Mouse (Mus musculus) heart, embryonic 11.5 days (tissue): Measurements from ENCODE around the gene Cald1. TPM values are rescaled to one million over a fixed set of nuclear protein-coding genes. Genes with fewer than 3 reads are reported as not detected.
A peak's percentile ranks its signal among the peaks of the same experiment; 100 is the strongest.

Experiments used
- ATAC-seq: fragments of 200-750 bp; cut with Nextera tagmentation; replicated peaks from 2 replicates; pipeline ENCODE4 v1.8.0; 2017; ENCODE audit warnings: moderate library complexity; ENCODE audit not compliant: insufficient number of reproducible peaks, low FRiP score, low TSS enrichment
- H3K27ac ChIP-seq: fragments of 300-500 bp; sonication (generic); 2 replicates; pipeline ENCODE4 v1.5.1; 2014; ENCODE audit warnings: mild to moderate bottlenecking, low read depth, low read length
- H3K27me3 ChIP-seq: fragments of 300-500 bp; sonication (generic); 2 replicates; pipeline ENCODE4 v1.6.1; 2014; ENCODE audit warnings: mild to moderate bottlenecking, low read length, mixed read lengths; ENCODE audit not compliant: control insufficient read depth, insufficient read depth
- H3K36me3 ChIP-seq: fragments of 300-500 bp; sonication (generic); 2 replicates; pipeline ENCODE4 v1.6.1; 2014; ENCODE audit warnings: mild to moderate bottlenecking, low read length, moderate library complexity, mixed read lengths; ENCODE audit not compliant: control insufficient read depth, insufficient read depth
- H3K4me1 ChIP-seq: fragments of 300-500 bp; sonication (generic); 2 replicates; pipeline ENCODE4 v1.6.1; 2014; ENCODE audit warnings: low read length; ENCODE audit not compliant: control insufficient read depth, insufficient read depth
- H3K4me2 ChIP-seq: fragments of 300-500 bp; sonication (generic); 2 replicates; pipeline ENCODE4 v1.6.1; 2014; ENCODE audit warnings: mild to moderate bottlenecking, moderate library complexity
- H3K4me3 ChIP-seq: fragments of 300-500 bp; sonication (generic); 2 replicates; pipeline ENCODE4 v1.5.1; 2014; ENCODE audit warnings: low read depth, low read length
- H3K9ac ChIP-seq: fragments of 300-500 bp; sonication (generic); 2 replicates; pipeline ENCODE4 v1.6.1; 2014; ENCODE audit warnings: mild to moderate bottlenecking, low read depth, low read length, moderate library complexity
- H3K9me3 ChIP-seq: fragments of 300-500 bp; sonication (generic); replicated peaks from 2 replicates; pipeline ENCODE4 v1.6.1; 2016; ENCODE audit warnings: low read length; ENCODE audit not compliant: control insufficient read depth
- WGBS: fragments of 180-500 bp; shearing (Covaris S2); extraction: QIAGEN DNeasy Blood & Tissue Kit; methylation state at CpG from one replicate; pipeline ENCODE4 v1.1.7; 2014; ENCODE audit not compliant: insufficient replicate concordance; 5-methylcytosine and 5-hydroxymethylcytosine counted together
- polyA plus RNA-seq: library from polyadenylated mRNA; unstranded; fragments of >200 nt; fragmentation: Nextera tagmentation; extraction: Ambion mirVana; gene quantifications from 2 replicates; pipeline ENCODE4 v1.2.1, GENCODE M21; 2014

Cald1 gene
- polyA plus RNA-seq: 144 and 167 TPM in 2 replicates

- H3K4me3 ChIP-seq: peak within 1 kb of the TSS; percentile 63
- no peaks in the 10 kb centered on the region for H3K27me3 ChIP-seq
- H3K36me3 ChIP-seq: no peaks in the 10 kb centered on the region
- H3K4me2 ChIP-seq: peak within 1 kb of the TSS; percentile 64
- peak within 1 kb of the TSS; percentile 81 for H3K9ac ChIP-seq
- peaks cover 33% of the 10 kb centered on the region for H3K4me1 ChIP-seq
- H3K27ac ChIP-seq: peak within 1 kb of the TSS; percentile 92
- 8% methylated on average over 16 of the region's 16 CpGs for WGBS
- H3K9me3 ChIP-seq: no peaks in the 10 kb centered on the region
- ATAC-seq: peak; percentile 86
These were observed at the start of gene Cald1 for GRCm38 (mm10) chr6:34598121-34599065. Cald1 (plus strand) TSS chr6:34598500.

GRCm38 (mm10) chr6:34549017-34549416, 49.3 kb upstream of the Cald1 start:
- WGBS: 41% methylated on average over 2 of the region's 2 CpGs
- Histone ChIP-seq H3K9me3 (peaks cover 3% of the 10 kb centered on the region; the same call in 1 of the 2 replicates), H3K27ac (no peak overlapping the region), H3K4me2 (no peak overlapping the region), H3K27me3 (no peaks in the 10 kb centered on the region), H3K4me1 (no peaks in the 10 kb centered on the region), H3K4me3 (no peak overlapping the region), H3K9ac (no peak overlapping the region), H3K36me3 (no peaks in the 10 kb centered on the region)
- ATAC-seq: no peak

- 79% methylated on average over 4 of the region's 4 CpGs for WGBS
- no peak for ATAC-seq
These were observed 45.7 kb upstream of the Cald1 start for GRCm38 (mm10) chr6:34552489-34553157.

GRCm38 (mm10) chr6:34554291-34554997, 43.9 kb upstream of the Cald1 start:
- no peaks in the 10 kb centered on the region for H3K27me3 ChIP-seq
- H3K9ac ChIP-seq: no peak overlapping the region
- no peak for ATAC-seq
- H3K27ac ChIP-seq: no peak overlapping the region
- no peak overlapping the region for H3K4me3 ChIP-seq
- WGBS: 68% methylated on average over 9 of the region's 9 CpGs
- no peaks in the 10 kb centered on the region; the same call in 1 of the 2 replicates for H3K4me1 ChIP-seq
- H3K9me3 ChIP-seq: peaks cover 3% of the 10 kb centered on the region; the same call in 1 of the 2 replicates
- no peak overlapping the region for H3K4me2 ChIP-seq
- H3K36me3 ChIP-seq: no peaks in the 10 kb centered on the region

More at GRCm38 (mm10) chr6:34552489-34553157, 45.7 kb upstream of the Cald1 start:
- Histone ChIP-seq H3K4me1 (no peaks in the 10 kb centered on the region), H3K27ac (no peak overlapping the region), H3K27me3 (no peaks in the 10 kb centered on the region), H3K9me3 (peaks cover 3% of the 10 kb centered on the region; the same call in 1 of the 2 replicates), H3K36me3 (no peaks in the 10 kb centered on the region), H3K4me2 (no peak overlapping the region), H3K4me3 (no peak overlapping the region), H3K9ac (no peak overlapping the region)

- H3K27ac ChIP-seq: no peak overlapping the region
These were observed 38.8 kb upstream of the Cald1 start for GRCm38 (mm10) chr6:34559521-34559920.

GRCm38 (mm10) chr6:34565176-34565880, 33.0 kb upstream of the Cald1 start:
- H3K4me2 ChIP-seq: no peak overlapping the region
- no peak overlapping the region for H3K9ac ChIP-seq
- H3K4me3 ChIP-seq: no peak overlapping the region
- no peak for ATAC-seq
- H3K4me1 ChIP-seq: no peaks in the 10 kb centered on the region; the same call in 1 of the 2 replicates
- H3K27ac ChIP-seq: no peak overlapping the region
- no peaks in the 10 kb centered on the region for H3K9me3 ChIP-seq
- 68% methylated on average over 7 of the region's 7 CpGs for WGBS
- no peaks in the 10 kb centered on the region for H3K27me3 ChIP-seq
- no peaks in the 10 kb centered on the region for H3K36me3 ChIP-seq

More at GRCm38 (mm10) chr6:34559521-34559920, 38.8 kb upstream of the Cald1 start:
- no peak overlapping the region for H3K4me3 ChIP-seq
- H3K9me3 ChIP-seq: no peaks in the 10 kb centered on the region
- H3K27me3 ChIP-seq: no peaks in the 10 kb centered on the region
- no peak overlapping the region for H3K4me2 ChIP-seq
- H3K4me1 ChIP-seq: no peaks in the 10 kb centered on the region; the same call in 1 of the 2 replicates
- ATAC-seq: no peak
- no peak overlapping the region for H3K9ac ChIP-seq
- 84% methylated on average over 4 of the region's 4 CpGs for WGBS
- no peaks in the 10 kb centered on the region for H3K36me3 ChIP-seq

- Histone ChIP-seq H3K4me1 (no peaks in the 10 kb centered on the region; the same call in 1 of the 2 replicates), H3K4me2 (no peak overlapping the region), H3K27ac (no peak overlapping the region), H3K27me3 (no peaks in the 10 kb centered on the region), H3K9ac (no peak overlapping the region), H3K4me3 (no peak overlapping the region), H3K9me3 (no peaks in the 10 kb centered on the region), H3K36me3 (no peaks in the 10 kb centered on the region)
- no peak for ATAC-seq
- 85% methylated on average over 5 of the region's 5 CpGs for WGBS
These were observed 31.0 kb upstream of the Cald1 start for GRCm38 (mm10) chr6:34567298-34567697.
